Mouse (Mus musculus) liver, embryonic 13.5 days (tissue): ENCODE results near the gene Fyb. TPM values are rescaled to one million over a fixed set of nuclear protein-coding genes. Genes with fewer than 3 reads are reported as not detected.

Experiments
- ATAC-seq: fragments of 200-750 bp; cut with Nextera tagmentation; 2 replicates; pipeline ENCODE4 v1.8.0; 2017; ENCODE audit warnings: low read depth, mild to moderate bottlenecking, moderate number of reproducible peaks, moderate library complexity
- DNase-seq: peaks from one replicate; pipeline ENCODE4 v3.0.0; 2022
- H3K27ac ChIP-seq: fragments of 300-500 bp; sonication (generic); 2 replicates; pipeline ENCODE4 v1.5.1; 2015; ENCODE audit warnings: moderate library complexity, mild to moderate bottlenecking, inconsistent platforms
- H3K27me3 ChIP-seq: fragments of 300-500 bp; sonication (generic); 2 replicates; pipeline ENCODE4 v1.6.1; 2015; ENCODE audit warnings: mild to moderate bottlenecking, inconsistent platforms
- H3K36me3 ChIP-seq: fragments of 300-500 bp; sonication (generic); 2 replicates; pipeline ENCODE4 v1.6.1; 2015; ENCODE audit warnings: mild to moderate bottlenecking, inconsistent platforms
- H3K4me1 ChIP-seq: fragments of 300-500 bp; sonication (generic); replicated peaks from 2 replicates; pipeline ENCODE4 v1.6.1; 2015; ENCODE audit warnings: inconsistent platforms
- H3K4me2 ChIP-seq: fragments of 300-500 bp; sonication (generic); 2 replicates; pipeline ENCODE4 v1.6.1; 2015; ENCODE audit warnings: inconsistent platforms, mild to moderate bottlenecking, moderate library complexity
- H3K4me3 ChIP-seq: fragments of 300-500 bp; sonication (generic); replicated peaks from 2 replicates; pipeline ENCODE4 v1.5.1; 2015; ENCODE audit warnings: mild to moderate bottlenecking, inconsistent platforms
- H3K9ac ChIP-seq: fragments of 300-500 bp; sonication (generic); 2 replicates; pipeline ENCODE4 v1.6.1; 2015; ENCODE audit warnings: mild to moderate bottlenecking, inconsistent platforms
- H3K9me3 ChIP-seq: fragments of 300-500 bp; sonication (generic); replicated peaks from 2 replicates; pipeline ENCODE4 v1.6.1; 2016; ENCODE audit warnings: inconsistent platforms
- WGBS: fragments of 180-500 bp; shearing (Covaris S2); methylation state at CpG from one replicate; pipeline ENCODE4 v1.1.7; 2015; ENCODE audit not compliant: insufficient replicate concordance; 5-methylcytosine and 5-hydroxymethylcytosine counted together
- polyA plus RNA-seq: library from polyadenylated mRNA; unstranded; fragments of >200 nt; fragmentation: Nextera tagmentation; extraction: Ambion mirVana; gene quantifications from 2 replicates; pipeline ENCODE4 v1.2.1, GENCODE M21; 2015

Fyb gene
- polyA plus RNA-seq, 1 experiment from 2014 or later = 27.5 TPM

GRCm38 (mm10) chr15:6625607-6626033 is 103.0 kb downstream of the Fyb start:
- H3K4me2 ChIP-seq = peak overlapping the region; percentile 27
- H3K4me1 ChIP-seq = peaks cover 48% of the 10 kb centered on the region
- H3K9me3 ChIP-seq = no peaks in the 10 kb centered on the region
- 2% methylated on average over 6 of the region's 6 CpGs for WGBS
- 0 out of 2 replicates have a peak overlapping the region, but pooled peaks have one; percentile 16 for H3K4me3 ChIP-seq
- peak; percentile 49 for ATAC-seq
- H3K27me3 ChIP-seq = no peaks in the 10 kb centered on the region
- H3K9ac ChIP-seq = no peak overlapping the region
- H3K36me3 ChIP-seq = no peaks in the 10 kb centered on the region
- no peak overlapping the region for H3K27ac ChIP-seq
- DNase-seq = no peak

- Histone ChIP-seq H3K36me3 (no peaks in the 10 kb centered on the region), H3K9me3 (no peaks in the 10 kb centered on the region), H3K4me2 (no peak overlapping the region), H3K4me1 (peaks cover 46% of the 10 kb centered on the region), H3K27me3 (no peaks in the 10 kb centered on the region), H3K4me3 (no peak overlapping the region), H3K27ac (no peak overlapping the region; the same call in 1 of the 2 replicates), H3K9ac (no peak overlapping the region)
- ATAC-seq (no peak), DNase-seq (no peak)
- WGBS = 54% methylated on average over 5 of the region's 5 CpGs
Observed at GRCm38 (mm10) chr15:6626123-6626522, 103.5 kb downstream of the Fyb start.

GRCm38 (mm10) chr15:6628431-6629077 is 105.9 kb downstream of the Fyb start:
- DNase-seq (no peak), ATAC-seq (no peak)
- no peak overlapping the region for H3K4me3 ChIP-seq
- H3K27ac ChIP-seq = no peak overlapping the region
- H3K9ac ChIP-seq = no peak overlapping the region
- peaks cover 30% of the 10 kb centered on the region for H3K4me1 ChIP-seq
- H3K27me3 ChIP-seq = no peaks in the 10 kb centered on the region
- 81% methylated on average over 6 of the region's 6 CpGs for WGBS
- no peaks in the 10 kb centered on the region for H3K9me3 ChIP-seq
- H3K36me3 ChIP-seq = no peaks in the 10 kb centered on the region
- H3K4me2 ChIP-seq = no peak overlapping the region

- H3K9me3 ChIP-seq = no peaks in the 10 kb centered on the region
- peaks cover 24% of the 10 kb centered on the region for H3K4me1 ChIP-seq
- no peak overlapping the region for H3K4me2 ChIP-seq
- H3K27me3 ChIP-seq = no peaks in the 10 kb centered on the region
- no peaks in the 10 kb centered on the region for H3K36me3 ChIP-seq
- H3K9ac ChIP-seq = no peak overlapping the region
- ATAC-seq (no peak), DNase-seq (no peak)
- H3K4me3 ChIP-seq = no peak overlapping the region
- 67% methylated on average over 4 of the region's 4 CpGs for WGBS
- no peak overlapping the region for H3K27ac ChIP-seq
Observed at GRCm38 (mm10) chr15:6629174-6629573, 106.5 kb downstream of the Fyb start.

GRCm38 (mm10) chr15:6635405-6635804 is 112.8 kb downstream of the Fyb start:
- H3K4me2 ChIP-seq = no peak overlapping the region
- H3K4me1 ChIP-seq = no peaks in the 10 kb centered on the region
- no peak for ATAC-seq
- H3K4me3 ChIP-seq = no peak overlapping the region
- no peak overlapping the region for H3K9ac ChIP-seq
- H3K27ac ChIP-seq = no peak overlapping the region
- no peaks in the 10 kb centered on the region for H3K27me3 ChIP-seq
- H3K36me3 ChIP-seq = no peaks in the 10 kb centered on the region
- H3K9me3 ChIP-seq = no peaks in the 10 kb centered on the region
- WGBS = 69% methylated on average over 3 of the region's 3 CpGs
- DNase-seq = no peak

- Histone ChIP-seq H3K4me3 (no peak overlapping the region), H3K36me3 (no peaks in the 10 kb centered on the region), H3K27me3 (no peaks in the 10 kb centered on the region), H3K4me1 (peaks cover 15% of the 10 kb centered on the region), H3K9me3 (no peaks in the 10 kb centered on the region), H3K9ac (no peak overlapping the region), H3K4me2 (no peak overlapping the region), H3K27ac (no peak overlapping the region)
- DNase-seq (no peak), ATAC-seq (no peak)
- WGBS = 73% methylated on average over 5 of the region's 5 CpGs
Observed at GRCm38 (mm10) chr15:6642223-6642622, 119.6 kb downstream of the Fyb start.

GRCm38 (mm10) chr15:6645498-6645897 is 122.8 kb downstream of the Fyb start:
- DNase-seq (no peak), ATAC-seq (no peak)
- Histone ChIP-seq H3K9ac (no peak overlapping the region), H3K27ac (no peak overlapping the region), H3K4me3 (no peak overlapping the region), H3K27me3 (no peaks in the 10 kb centered on the region), H3K4me1 (peaks cover 17% of the 10 kb centered on the region), H3K4me2 (no peak overlapping the region), H3K36me3 (no peaks in the 10 kb centered on the region), H3K9me3 (no peaks in the 10 kb centered on the region)
- 80% methylated on average over 3 of the region's 3 CpGs for WGBS

- Histone ChIP-seq H3K36me3 (no peaks in the 10 kb centered on the region), H3K27ac (no peak overlapping the region), H3K9me3 (no peaks in the 10 kb centered on the region), H3K4me3 (no peak overlapping the region), H3K4me2 (no peak overlapping the region), H3K9ac (no peak overlapping the region), H3K27me3 (no peaks in the 10 kb centered on the region), H3K4me1 (peaks cover 17% of the 10 kb centered on the region)
- ATAC-seq (peak; percentile 85), DNase-seq (peak; percentile 31)
- WGBS = 26% methylated on average over 1 of the region's 1 CpGs
Observed at GRCm38 (mm10) chr15:6647066-6647465, 124.4 kb downstream of the Fyb start.

- H3K4me1 ChIP-seq = peaks cover 27% of the 10 kb centered on the region
- WGBS = 69% methylated on average over 7 of the region's 7 CpGs
Observed at GRCm38 (mm10) chr15:6648757-6649403, 126.2 kb downstream of the Fyb start.

GRCm38 (mm10) chr15:6653046-6653445 is 130.4 kb downstream of the Fyb start:
- Histone ChIP-seq H3K9me3 (no peaks in the 10 kb centered on the region), H3K27me3 (no peaks in the 10 kb centered on the region), H3K9ac (no peak overlapping the region), H3K36me3 (0 out of 2 replicates have a peak, but pooled peaks cover 3% of the 10 kb centered on the region), H3K4me1 (peaks cover 38% of the 10 kb centered on the region), H3K4me2 (no peak overlapping the region), H3K4me3 (no peak overlapping the region), H3K27ac (no peak overlapping the region)
- ATAC-seq (no peak), DNase-seq (no peak)
- WGBS = 23% methylated on average over 4 of the region's 4 CpGs

More at GRCm38 (mm10) chr15:6648757-6649403, 126.2 kb downstream of the Fyb start:
- Histone ChIP-seq H3K27me3 (no peaks in the 10 kb centered on the region), H3K36me3 (no peaks in the 10 kb centered on the region), H3K4me3 (no peak overlapping the region), H3K9me3 (no peaks in the 10 kb centered on the region), H3K9ac (no peak overlapping the region), H3K27ac (no peak overlapping the region), H3K4me2 (no peak overlapping the region)
- no peak for DNase-seq
- no peak for ATAC-seq

- no peak overlapping the region for H3K27ac ChIP-seq
- DNase-seq (peak; percentile 51), ATAC-seq (peak; percentile 99)
- no peaks in the 10 kb centered on the region for H3K27me3 ChIP-seq
- H3K9me3 ChIP-seq = no peaks in the 10 kb centered on the region
- 25% methylated on average over 4 of the region's 4 CpGs for WGBS
- H3K4me2 ChIP-seq = peak overlapping the region; percentile 7; the same call in 1 of the 2 replicates
- peaks cover 49% of the 10 kb centered on the region for H3K4me1 ChIP-seq
- H3K9ac ChIP-seq = no peak overlapping the region
- no peak overlapping the region for H3K4me3 ChIP-seq
- H3K36me3 ChIP-seq = 0 out of 2 replicates have a peak, but pooled peaks cover 3% of the 10 kb centered on the region
Observed at GRCm38 (mm10) chr15:6658081-6658480, 135.4 kb downstream of the Fyb start.

GRCm38 (mm10) chr15:6661951-6662350 is 139.3 kb downstream of the Fyb start:
- peaks cover 26% of the 10 kb centered on the region for H3K4me1 ChIP-seq
- DNase-seq (no peak), ATAC-seq (no peak)
- H3K27me3 ChIP-seq = no peaks in the 10 kb centered on the region
- H3K27ac ChIP-seq = no peak overlapping the region
- no peak overlapping the region for H3K4me3 ChIP-seq
- H3K4me2 ChIP-seq = no peak overlapping the region
- H3K36me3 ChIP-seq = no peaks in the 10 kb centered on the region
- no peak overlapping the region for H3K9ac ChIP-seq
- WGBS = 70% methylated on average over 3 of the region's 3 CpGs
- H3K9me3 ChIP-seq = no peaks in the 10 kb centered on the region
